ENCODE assay signal across 8 mouse cellular contexts in genomic region chr11:96240211-96240610, GRCm38 (mm10). TPM values are rescaled to one million over a fixed set of nuclear protein-coding genes. Genes with fewer than 3 reads are reported as not detected.
DNase-seq lines count a peak whose midpoint lies in the region; ATAC-seq and TF ChIP-seq lines count a peak whose summit lies in the region.

No protein-coding gene starts in this region.

- H3K4me2 ChIP-seq in forebrain, postnatal 0 days (ENCODE audit: low read depth): no peak overlapping the region
- H3K4me2 ChIP-seq in forebrain, embryonic 16.5 days (ENCODE audit: low read length): no peak overlapping the region
- no peak overlapping the region for H3K4me2 ChIP-seq in midbrain, embryonic 11.5 days
- H3K4me2 ChIP-seq in midbrain, embryonic 16.5 days (ENCODE audit: low read length): no peak overlapping the region
- no peak overlapping the region for H3K4me2 ChIP-seq in embryonic facial prominence, embryonic 14.5 days (ENCODE audit: low read depth, low read length)
- peak overlapping the region; percentile 32; the same call in 1 of the 2 replicates for H3K4me2 ChIP-seq in limb, embryonic 13.5 days (replicated peaks)

- peak; percentile 75 for DNase-seq in forebrain, postnatal 0 days
- peak; percentile 92 for DNase-seq in midbrain, embryonic 11.5 days (ENCODE audit: low spot score, missing footprints)
- peak; percentile 75 for DNase-seq in adipocyte (ENCODE audit: low spot score)
- peak; percentile 45 for DNase-seq in embryonic facial prominence, embryonic 14.5 days (ENCODE audit: low spot score)
- DNase-seq in splenic B cell, adult 2 months (ENCODE audit: low read depth, low spot score): peak; percentile 51

- H3K27ac ChIP-seq in forebrain, postnatal 0 days (ENCODE audit: low read depth, low read length): no peak overlapping the region
- no peak overlapping the region for H3K27ac ChIP-seq in forebrain, embryonic 16.5 days (ENCODE audit: low read length)
- H3K27ac ChIP-seq in midbrain, embryonic 11.5 days (ENCODE audit: low read depth, low read length): no peak overlapping the region
- no peak overlapping the region for H3K27ac ChIP-seq in midbrain, embryonic 16.5 days (ENCODE audit: low read length)
- H3K27ac ChIP-seq in embryonic facial prominence, embryonic 14.5 days (replicated peaks; ENCODE audit: low read depth, low read length): no peak overlapping the region
- H3K27ac ChIP-seq in limb, embryonic 13.5 days: no peak overlapping the region

- ATAC-seq in forebrain, postnatal 0 days: no peak
- ATAC-seq in forebrain, embryonic 16.5 days: no peak
- no peak for ATAC-seq in midbrain, embryonic 11.5 days (ENCODE audit: low FRiP score)
- no peak for ATAC-seq in midbrain, embryonic 16.5 days
- no peak for ATAC-seq in embryonic facial prominence, embryonic 14.5 days (ENCODE audit: low read depth)
- ATAC-seq in limb, embryonic 13.5 days (ENCODE audit: low FRiP score, low read depth): no peak

- H3K27me3 ChIP-seq in forebrain, postnatal 0 days (ENCODE audit: insufficient read depth, low read length): peaks cover 15% of the 10 kb centered on the region
- peaks cover 25% of the 10 kb centered on the region for H3K27me3 ChIP-seq in forebrain, embryonic 16.5 days (replicated peaks; ENCODE audit: control insufficient read depth, insufficient read depth, low read length)
- H3K27me3 ChIP-seq in midbrain, embryonic 11.5 days (ENCODE audit: control insufficient read depth, insufficient read depth, low read length): no peaks in the 10 kb centered on the region; the same call in 1 of the 2 replicates
- H3K27me3 ChIP-seq in midbrain, embryonic 16.5 days (ENCODE audit: control insufficient read depth, insufficient read depth, low read depth, low read length): peaks cover 25% of the 10 kb centered on the region
- peaks cover 46% of the 10 kb centered on the region for H3K27me3 ChIP-seq in embryonic facial prominence, embryonic 14.5 days (replicated peaks; ENCODE audit: control insufficient read depth, insufficient read depth, low read length)
- H3K27me3 ChIP-seq in limb, embryonic 13.5 days: peaks cover 42% of the 10 kb centered on the region
- no peaks in the 10 kb centered on the region for H3K27me3 ChIP-seq in splenic B cell, adult 2 months (ENCODE audit: control insufficient read depth, insufficient read depth, low read length, poor library complexity, severe bottlenecking)

- H3K9ac ChIP-seq in forebrain, postnatal 0 days: no peak overlapping the region
- no peak overlapping the region for H3K9ac ChIP-seq in forebrain, embryonic 16.5 days (replicated peaks; ENCODE audit: low read depth, low read length)
- no peak overlapping the region for H3K9ac ChIP-seq in midbrain, embryonic 11.5 days (ENCODE audit: low read length)
- H3K9ac ChIP-seq in midbrain, embryonic 16.5 days (ENCODE audit: low read depth, low read length): no peak overlapping the region
- no peak overlapping the region; the same call in 1 of the 2 replicates for H3K9ac ChIP-seq in embryonic facial prominence, embryonic 14.5 days (ENCODE audit: low read depth, low read length)
- no peak overlapping the region for H3K9ac ChIP-seq in limb, embryonic 13.5 days

- no peaks in the 10 kb centered on the region for H3K4me1 ChIP-seq in forebrain, postnatal 0 days (ENCODE audit: insufficient read depth)
- H3K4me1 ChIP-seq in forebrain, embryonic 16.5 days (replicated peaks; ENCODE audit: control insufficient read depth, insufficient read depth, low read length): no peaks in the 10 kb centered on the region
- no peaks in the 10 kb centered on the region for H3K4me1 ChIP-seq in midbrain, embryonic 11.5 days (ENCODE audit: control insufficient read depth, insufficient read depth, low read length)
- H3K4me1 ChIP-seq in midbrain, embryonic 16.5 days (ENCODE audit: control insufficient read depth, insufficient read depth, low read length): no peaks in the 10 kb centered on the region
- H3K4me1 ChIP-seq in embryonic facial prominence, embryonic 14.5 days (ENCODE audit: control insufficient read depth, insufficient read depth, low read length): no peaks in the 10 kb centered on the region
- H3K4me1 ChIP-seq in limb, embryonic 13.5 days: no peaks in the 10 kb centered on the region

- H3K9me3 ChIP-seq in forebrain, postnatal 0 days (ENCODE audit: low read length): no peaks in the 10 kb centered on the region
- H3K9me3 ChIP-seq in forebrain, embryonic 16.5 days (ENCODE audit: control insufficient read depth, low read length): no peaks in the 10 kb centered on the region
- H3K9me3 ChIP-seq in midbrain, embryonic 11.5 days (ENCODE audit: control insufficient read depth, low read length): no peaks in the 10 kb centered on the region
- H3K9me3 ChIP-seq in midbrain, embryonic 16.5 days (replicated peaks; ENCODE audit: control insufficient read depth, low read length, poor library complexity, severe bottlenecking): no peaks in the 10 kb centered on the region
- no peaks in the 10 kb centered on the region for H3K9me3 ChIP-seq in embryonic facial prominence, embryonic 14.5 days (ENCODE audit: control insufficient read depth, low read length)
- H3K9me3 ChIP-seq in limb, embryonic 13.5 days: no peaks in the 10 kb centered on the region

- 3% methylated on average over 7 of the region's 7 CpGs for WGBS in forebrain, postnatal 0 days
- 2% methylated on average over 7 of the region's 7 CpGs for WGBS in forebrain, embryonic 16.5 days
- 2% methylated on average over 7 of the region's 7 CpGs for WGBS in midbrain, embryonic 11.5 days
- 2% methylated on average over 7 of the region's 7 CpGs for WGBS in midbrain, embryonic 16.5 days
- 0% methylated on average over 7 of the region's 7 CpGs for WGBS in embryonic facial prominence, embryonic 14.5 days
- 2% methylated on average over 7 of the region's 7 CpGs for WGBS in limb, embryonic 13.5 days

- H3K36me3 ChIP-seq in forebrain, postnatal 0 days (ENCODE audit: insufficient read depth): no peaks in the 10 kb centered on the region
- no peaks in the 10 kb centered on the region for H3K36me3 ChIP-seq in forebrain, embryonic 16.5 days (ENCODE audit: control insufficient read depth, insufficient read depth)
- no peaks in the 10 kb centered on the region for H3K36me3 ChIP-seq in midbrain, embryonic 11.5 days (ENCODE audit: control insufficient read depth, insufficient read depth, low read length)
- H3K36me3 ChIP-seq in midbrain, embryonic 16.5 days (ENCODE audit: control insufficient read depth, insufficient read depth, low read length): no peaks in the 10 kb centered on the region
- no peaks in the 10 kb centered on the region for H3K36me3 ChIP-seq in embryonic facial prominence, embryonic 14.5 days (ENCODE audit: control insufficient read depth, insufficient read depth, low read length)
- no peaks in the 10 kb centered on the region for H3K36me3 ChIP-seq in limb, embryonic 13.5 days
- no peaks in the 10 kb centered on the region for H3K36me3 ChIP-seq in splenic B cell, adult 2 months (ENCODE audit: control insufficient read depth, insufficient read depth, low read length, poor library complexity, severe bottlenecking)

- peak; percentile 85 for TF ChIP-seq CTCF in forebrain, postnatal 0 days (IDR thresholded peaks at IDR 0.05; ENCODE audit: low read depth)

- no peak overlapping the region for H3K4me3 ChIP-seq in forebrain, postnatal 0 days (ENCODE audit: low read depth, low read length)
- H3K4me3 ChIP-seq in forebrain, embryonic 16.5 days (replicated peaks; ENCODE audit: low read length): no peak overlapping the region
- H3K4me3 ChIP-seq in midbrain, embryonic 11.5 days (ENCODE audit: low read depth, low read length): no peak overlapping the region
- H3K4me3 ChIP-seq in midbrain, embryonic 16.5 days (ENCODE audit: low read depth, low read length): no peak overlapping the region
- no peak overlapping the region for H3K4me3 ChIP-seq in embryonic facial prominence, embryonic 14.5 days (ENCODE audit: low read depth, low read length)
- H3K4me3 ChIP-seq in limb, embryonic 13.5 days: no peak overlapping the region

RNA-seq across cellular contexts. Expression of gene Hoxb9, which starts 31.0 kb away (rescaled TPM):
- not detected in 2 replicates for total RNA-seq in forebrain, postnatal 0 days (2014; rRNA removed)
- not detected in 2 replicates for polyA plus RNA-seq in forebrain, postnatal 0 days (2015; fragmentation: Nextera tagmentation; extraction: Ambion mirVana)
- polyA plus RNA-seq in forebrain, embryonic 16.5 days (2015; fragmentation: Nextera tagmentation; extraction: Ambion mirVana): not detected in 2 replicates
- polyA plus RNA-seq in midbrain, embryonic 11.5 days (2014; fragmentation: Nextera tagmentation; extraction: Ambion mirVana): not detected in 2 replicates
- not detected in 2 replicates for polyA plus RNA-seq in midbrain, embryonic 16.5 days (2015; fragmentation: Nextera tagmentation; extraction: Ambion mirVana)
- 0.10 TPM in 1 of 2 replicates, not detected in the other for polyA plus RNA-seq in embryonic facial prominence, embryonic 14.5 days (2014; fragmentation: Nextera tagmentation; extraction: Ambion mirVana)
- 1.1 and 1.3 TPM in 2 replicates for polyA plus RNA-seq in limb, embryonic 13.5 days (2015; fragmentation: Nextera tagmentation; extraction: Ambion mirVana)

RNA-seq across cellular contexts. Expression of gene Hoxb8, which starts 41.5 kb away (rescaled TPM):
- total RNA-seq in forebrain, postnatal 0 days (2014; rRNA removed): not detected in 2 replicates
- polyA plus RNA-seq in forebrain, postnatal 0 days (2015; fragmentation: Nextera tagmentation; extraction: Ambion mirVana): not detected in 2 replicates
- not detected in 2 replicates for polyA plus RNA-seq in forebrain, embryonic 16.5 days (2015; fragmentation: Nextera tagmentation; extraction: Ambion mirVana)
- not detected in 2 replicates for polyA plus RNA-seq in midbrain, embryonic 11.5 days (2014; fragmentation: Nextera tagmentation; extraction: Ambion mirVana)
- polyA plus RNA-seq in midbrain, embryonic 16.5 days (2015; fragmentation: Nextera tagmentation; extraction: Ambion mirVana): not detected in 2 replicates
- not detected in 2 replicates for polyA plus RNA-seq in embryonic facial prominence, embryonic 14.5 days (2014; fragmentation: Nextera tagmentation; extraction: Ambion mirVana)
- polyA plus RNA-seq in limb, embryonic 13.5 days (2015; fragmentation: Nextera tagmentation; extraction: Ambion mirVana): 0.17 and 0.32 TPM in 2 replicates

RNA-seq across cellular contexts. Expression of gene Hoxb13, which starts 46.1 kb away (rescaled TPM):
- not detected in 2 replicates for total RNA-seq in forebrain, postnatal 0 days (2014; rRNA removed)
- polyA plus RNA-seq in forebrain, postnatal 0 days (2015; fragmentation: Nextera tagmentation; extraction: Ambion mirVana): not detected in 2 replicates
- 0.13 TPM in 1 of 2 replicates, not detected in the other for polyA plus RNA-seq in forebrain, embryonic 16.5 days (2015; fragmentation: Nextera tagmentation; extraction: Ambion mirVana)
- polyA plus RNA-seq in midbrain, embryonic 11.5 days (2014; fragmentation: Nextera tagmentation; extraction: Ambion mirVana): not detected in 2 replicates
- not detected in 2 replicates for polyA plus RNA-seq in midbrain, embryonic 16.5 days (2015; fragmentation: Nextera tagmentation; extraction: Ambion mirVana)
- not detected in 2 replicates for polyA plus RNA-seq in embryonic facial prominence, embryonic 14.5 days (2014; fragmentation: Nextera tagmentation; extraction: Ambion mirVana)
- not detected in 2 replicates for polyA plus RNA-seq in limb, embryonic 13.5 days (2015; fragmentation: Nextera tagmentation; extraction: Ambion mirVana)

RNA-seq across cellular contexts. Expression of gene Hoxb7, which starts 46.2 kb away (rescaled TPM):
- total RNA-seq in forebrain, postnatal 0 days (2014; rRNA removed): not detected in 2 replicates
- not detected in 2 replicates for polyA plus RNA-seq in forebrain, postnatal 0 days (2015; fragmentation: Nextera tagmentation; extraction: Ambion mirVana)
- polyA plus RNA-seq in forebrain, embryonic 16.5 days (2015; fragmentation: Nextera tagmentation; extraction: Ambion mirVana): not detected in 2 replicates
- polyA plus RNA-seq in midbrain, embryonic 11.5 days (2014; fragmentation: Nextera tagmentation; extraction: Ambion mirVana): not detected in 2 replicates
- polyA plus RNA-seq in midbrain, embryonic 16.5 days (2015; fragmentation: Nextera tagmentation; extraction: Ambion mirVana): not detected in 2 replicates
- 0.39 and 0.42 TPM in 2 replicates for polyA plus RNA-seq in embryonic facial prominence, embryonic 14.5 days (2014; fragmentation: Nextera tagmentation; extraction: Ambion mirVana)
- 2.0 and 2.2 TPM in 2 replicates for polyA plus RNA-seq in limb, embryonic 13.5 days (2015; fragmentation: Nextera tagmentation; extraction: Ambion mirVana)

RNA-seq across cellular contexts. Expression of gene Hoxb6, which starts 52.1 kb away (rescaled TPM):
- total RNA-seq in forebrain, postnatal 0 days (2014; rRNA removed): not detected in 2 replicates
- not detected in 2 replicates for polyA plus RNA-seq in forebrain, postnatal 0 days (2015; fragmentation: Nextera tagmentation; extraction: Ambion mirVana)
- not detected in 2 replicates for polyA plus RNA-seq in forebrain, embryonic 16.5 days (2015; fragmentation: Nextera tagmentation; extraction: Ambion mirVana)
- not detected in 2 replicates for polyA plus RNA-seq in midbrain, embryonic 11.5 days (2014; fragmentation: Nextera tagmentation; extraction: Ambion mirVana)
- polyA plus RNA-seq in midbrain, embryonic 16.5 days (2015; fragmentation: Nextera tagmentation; extraction: Ambion mirVana): not detected in 2 replicates
- polyA plus RNA-seq in embryonic facial prominence, embryonic 14.5 days (2014; fragmentation: Nextera tagmentation; extraction: Ambion mirVana): 0.22 and 0.97 TPM in 2 replicates
- 0.59 and 1.4 TPM in 2 replicates for polyA plus RNA-seq in limb, embryonic 13.5 days (2015; fragmentation: Nextera tagmentation; extraction: Ambion mirVana)
